Mouse (Mus musculus) right cerebral cortex, postnatal 14 days (tissue): ENCODE measurements at regions not wholly inside any gene's neighbourhood (a gene's known extent, or its start where the extent isn't known, plus 50 kb on each side); places are given as distances from the start of the nearest gene placed in this dataset.

ENCODE experiments used
- DNase-seq: peaks from one replicate; pipeline ENCODE4 v3.0.0; 2022

DNA sequence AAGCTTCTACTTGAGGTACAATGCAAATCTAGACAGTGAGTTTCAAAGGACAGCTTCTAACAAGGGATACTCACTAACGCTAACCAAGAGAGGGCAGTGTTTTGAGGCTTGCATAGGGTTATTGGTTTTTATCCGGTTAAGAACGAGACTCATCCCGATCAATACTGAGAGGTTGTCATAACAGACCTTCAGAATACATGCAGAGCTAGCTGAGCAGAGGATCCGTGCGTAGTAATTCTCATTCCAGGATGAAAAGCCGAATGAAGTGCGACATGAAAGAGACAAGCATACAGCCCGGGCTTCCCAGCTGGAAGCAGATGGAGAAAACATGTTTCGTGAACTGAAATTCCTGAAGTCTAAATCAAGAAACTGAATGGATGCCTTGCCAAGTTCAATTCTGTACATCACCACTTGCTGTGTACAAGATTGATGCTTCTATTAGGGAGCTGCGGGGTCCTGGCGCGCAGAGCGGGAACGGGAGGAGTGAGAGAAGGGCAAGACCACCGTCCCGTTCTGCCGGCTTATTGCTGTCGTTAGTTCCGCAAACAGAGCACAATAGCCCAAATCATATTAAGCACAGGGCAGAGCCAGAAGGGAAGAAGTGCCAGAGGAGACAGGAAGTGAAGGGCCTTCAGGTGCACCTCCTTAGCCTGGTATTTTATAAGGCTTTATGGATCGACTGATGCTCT is 65.4 kb upstream of the Tes start:
- no peak for DNase-seq

- no peak for DNase-seq
These were observed 69.4 kb upstream of the Tes start for GRCm38 (mm10) chr6:16995495-16995936.

- no peak for DNase-seq
These were observed 70.2 kb upstream of the Tes start for GRCm38 (mm10) chr6:16994711-16995110.

GRCm38 (mm10) chr6:16991996-16992591 is 72.9 kb upstream of the Tes start:
- no peak for DNase-seq

GRCm38 (mm10) chr6:16978206-16978505 is 79.9 kb upstream of the Tfec start:
- DNase-seq, result peak; percentile 58

DNA sequence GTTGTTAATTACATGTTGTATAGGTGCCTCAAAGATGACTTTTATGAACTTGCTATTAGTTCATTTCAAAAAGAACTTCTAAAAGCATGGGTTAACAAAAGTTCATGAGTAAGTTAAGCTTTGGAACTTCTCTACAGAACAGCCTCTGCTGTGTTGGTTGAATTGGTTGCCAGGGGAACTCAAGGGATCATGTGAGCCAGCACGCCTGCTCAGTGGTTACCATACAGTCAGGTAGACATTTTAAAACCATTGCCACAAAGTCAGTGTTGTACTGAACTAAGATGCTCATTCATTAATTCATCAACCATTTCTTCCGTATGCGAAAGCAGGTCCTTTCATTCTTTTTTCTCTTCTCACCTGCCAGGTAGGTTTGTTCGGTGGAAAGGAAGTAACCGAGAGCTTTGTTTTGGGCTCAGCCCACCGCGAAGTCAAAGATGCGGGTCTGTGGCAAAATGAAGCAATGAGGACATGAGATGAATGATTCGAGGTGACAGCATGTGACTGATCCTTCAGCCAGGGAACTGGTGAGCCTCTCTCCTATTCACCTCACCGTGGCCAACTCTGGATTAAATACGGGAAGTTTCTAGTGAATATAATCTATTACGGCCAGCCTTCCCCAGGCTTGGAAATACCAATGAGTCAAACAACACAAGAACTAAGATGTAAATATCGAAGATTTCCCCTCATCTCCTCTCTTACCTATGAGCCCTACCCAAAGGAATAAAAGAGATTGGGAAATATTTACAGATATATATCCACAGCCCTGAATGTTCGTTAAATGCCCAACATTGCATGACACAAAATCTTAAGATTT is 79.4 kb upstream of the Tfec start:
- no peak for DNase-seq

- DNase-seq, result no peak
These were observed 67.4 kb upstream of the Tfec start for GRCm38 (mm10) chr6:16965658-16966057.

DNA sequence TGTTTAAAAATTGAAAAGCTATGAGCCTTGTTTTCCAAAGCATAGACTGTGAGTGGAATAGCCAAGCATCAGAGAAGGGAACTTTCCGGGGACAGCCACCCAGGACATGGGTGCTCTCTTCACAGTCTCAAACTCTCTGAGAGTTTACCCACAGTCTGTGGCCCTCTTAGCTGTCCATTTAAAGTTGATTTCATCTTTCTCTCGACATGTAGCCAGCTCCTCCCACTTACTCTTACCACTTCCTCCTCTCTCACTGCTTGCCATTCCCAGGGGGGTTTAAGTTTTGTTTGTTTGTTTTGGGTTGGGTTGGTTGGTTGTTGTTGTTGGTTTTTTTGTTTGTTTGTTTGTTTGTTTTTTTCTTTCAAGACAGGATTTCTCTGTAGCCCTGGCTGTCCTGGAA is 66.1 kb upstream of the Tfec start:
- no peak for DNase-seq

DNA sequence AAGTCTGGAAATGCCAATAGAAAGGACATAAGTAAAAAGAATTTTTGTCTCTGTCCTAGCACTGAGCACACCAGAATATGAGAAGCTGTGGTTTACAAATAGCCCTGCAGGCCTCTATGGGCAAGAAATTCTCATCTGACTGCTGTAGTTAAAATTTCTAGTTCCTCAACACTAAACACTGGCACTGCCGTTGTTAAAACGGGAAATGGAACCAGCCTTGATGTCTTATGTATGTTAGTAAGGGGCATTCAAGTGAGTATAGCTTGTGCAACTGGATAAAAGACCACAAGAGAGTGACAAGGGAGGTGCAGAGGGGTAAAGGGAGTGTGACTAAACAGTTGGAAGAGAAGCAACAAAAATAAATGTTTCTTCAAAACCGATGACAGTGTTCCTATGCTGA is 65.7 kb upstream of the Tfec start:
- no peak for DNase-seq

DNA sequence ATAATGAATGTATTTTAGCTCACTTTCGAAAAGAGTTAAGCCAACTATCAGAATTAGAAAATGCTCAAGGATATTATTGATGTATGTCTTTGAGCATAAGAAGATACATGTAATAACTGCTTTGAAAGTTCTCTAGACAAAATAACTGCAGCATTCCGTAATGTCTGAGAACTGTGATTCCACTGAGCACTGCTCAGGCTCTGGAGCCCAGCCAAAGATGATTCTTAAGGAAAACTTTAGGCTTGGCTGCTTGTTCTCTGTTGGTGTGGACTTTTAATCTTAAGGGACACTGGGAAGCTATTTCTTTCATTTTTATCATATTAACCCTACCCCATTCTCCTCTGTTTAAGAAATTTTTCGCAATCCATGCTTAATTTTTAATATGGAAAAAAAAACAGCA is 59.9 kb upstream of the Tfec start:
- no peak for DNase-seq

DNA sequence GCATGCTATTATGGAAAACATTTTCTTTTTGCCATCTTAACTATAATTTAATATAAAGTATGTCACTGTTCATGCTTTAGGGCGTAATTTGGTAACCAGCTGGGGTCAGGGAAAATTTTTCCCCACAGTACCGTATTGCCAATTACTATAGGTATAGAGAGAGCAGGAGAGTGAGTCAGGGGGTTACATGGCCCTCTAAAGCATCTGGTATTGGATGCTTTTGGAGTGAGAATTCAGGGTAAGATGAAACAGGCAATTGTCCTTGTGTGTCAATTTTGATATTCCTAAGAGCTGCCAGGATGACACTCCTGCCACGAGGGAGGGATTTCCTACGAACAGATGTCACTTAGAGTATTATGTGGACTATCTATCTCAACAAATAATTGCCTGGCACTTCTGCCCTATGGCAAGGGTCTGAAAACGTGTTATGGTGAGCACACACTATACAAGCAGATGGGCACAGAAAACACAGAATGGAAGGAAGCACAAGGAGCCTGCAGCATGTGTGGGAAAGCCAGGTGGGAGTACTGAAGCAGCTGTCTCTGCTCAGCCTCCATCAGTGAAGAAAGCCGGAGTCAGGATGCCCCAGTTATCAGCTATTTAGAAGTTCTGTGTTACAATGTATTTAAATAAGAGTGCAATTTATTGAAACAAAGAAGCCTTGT is 58.7 kb upstream of the Tfec start:
- no peak for DNase-seq
